8 mouse cellular contexts compared by ENCODE assay signal in genomic region chr4:124849631-124850260, GRCm38 (mm10). TPM values are rescaled to one million over a fixed set of nuclear protein-coding genes. Genes with fewer than 3 reads are reported as not detected.
A peak's percentile ranks its signal among the peaks of the same experiment; 100 is the strongest.
DNase-seq lines count a peak whose midpoint lies in the region; ATAC-seq lines count a peak whose summit lies in the region.

No protein-coding gene starts in this region.

- no peak for ATAC-seq in megakaryocyte, adult 5-6 weeks (ENCODE audit: poor library complexity, severe bottlenecking)
- peak; percentile 50 for ATAC-seq in hindbrain, embryonic 13.5 days (ENCODE audit: low FRiP score)

- H3K4me3 ChIP-seq in megakaryocyte, embryonic 14.5 days (replicated peaks), result peak overlapping the region; percentile 96
- peak overlapping the region; percentile 99 for H3K4me3 ChIP-seq in hindbrain, embryonic 13.5 days

- peaks cover 70% of the 10 kb centered on the region for H3K4me1 ChIP-seq in megakaryocyte, embryonic 14.5 days
- peaks cover 47% of the 10 kb centered on the region for H3K4me1 ChIP-seq in hindbrain, embryonic 13.5 days (replicated peaks)

- H3K27ac ChIP-seq in hindbrain, embryonic 13.5 days, result peak overlapping the region; percentile 97

- H3K9ac ChIP-seq in hindbrain, embryonic 13.5 days, result peak overlapping the region; percentile 92

- WGBS in hindbrain, embryonic 13.5 days, result 2% methylated on average over 24 of the region's 24 CpGs

- no peaks in the 10 kb centered on the region for H3K9me3 ChIP-seq in megakaryocyte, embryonic 14.5 days
- H3K9me3 ChIP-seq in hindbrain, embryonic 13.5 days, result no peaks in the 10 kb centered on the region

- H3K36me3 ChIP-seq in megakaryocyte, embryonic 14.5 days (replicated peaks; ENCODE audit: low read length), result peaks cover 57% of the 10 kb centered on the region
- H3K36me3 ChIP-seq in hindbrain, embryonic 13.5 days, result peaks cover 24% of the 10 kb centered on the region

- peak; percentile 78 for DNase-seq in cerebellum, adult 9-10 months
- peak; percentile 47 to 55 for DNase-seq in frontal cortex, postnatal 25 days (ENCODE audit: low spot score in 2 of 2)
- peak; percentile 75 to 76 for DNase-seq in layer of hippocampus, postnatal 36 days
- peak; percentile 42 for DNase-seq in lung, postnatal 14 days
- peak; percentile 73 for DNase-seq in right cerebral cortex, postnatal 4 days

- H3K27me3 ChIP-seq in megakaryocyte, embryonic 14.5 days (replicated peaks), result no peaks in the 10 kb centered on the region
- no peaks in the 10 kb centered on the region for H3K27me3 ChIP-seq in hindbrain, embryonic 13.5 days

- peak overlapping the region; percentile 87 for H3K4me2 ChIP-seq in hindbrain, embryonic 13.5 days

RNA-seq across cellular contexts. Expression of gene Yrdc, which starts 0.7 kb away (rescaled TPM):
- polyA plus RNA-seq in megakaryocyte, embryonic 14.5 days (2012; ENCODE audit: insufficient read depth, low replicate concordance), result 13.4 and 15.0 TPM in 2 replicates
- total RNA-seq in megakaryocyte, adult 5-6 weeks (2015), result 19.7 and 21.3 TPM in 2 replicates
- 19.1 and 48.6 TPM in 2 replicates for total RNA-seq in megakaryocyte, adult 5-6 weeks (2017)
- polyA plus RNA-seq in hindbrain, embryonic 13.5 days (2015; fragmentation: Nextera tagmentation; extraction: Ambion mirVana), result 40.5 and 41.1 TPM in 2 replicates
- total RNA-seq in layer of hippocampus, postnatal 36 days (2021), result 10 to 100 TPM; 32.0 to 33.5 TPM

RNA-seq across cellular contexts. Expression of gene 1110065P20Rik, which starts 1.2 kb away (rescaled TPM):
- 19.3 and 30.5 TPM in 2 replicates for polyA plus RNA-seq in megakaryocyte, embryonic 14.5 days (2012; ENCODE audit: insufficient read depth, low replicate concordance)
- total RNA-seq in megakaryocyte, adult 5-6 weeks (2015), result 5.8 and 6.3 TPM in 2 replicates
- 1.6 and 1.7 TPM in 2 replicates for total RNA-seq in megakaryocyte, adult 5-6 weeks (2017)
- polyA plus RNA-seq in hindbrain, embryonic 13.5 days (2015; fragmentation: Nextera tagmentation; extraction: Ambion mirVana), result 77.8 and 84.4 TPM in 2 replicates
- 10 to 100 TPM; 87.1 to 93.6 TPM for total RNA-seq in layer of hippocampus, postnatal 36 days (2021)

RNA-seq across cellular contexts. Expression of gene Maneal, which starts 12.2 kb away (rescaled TPM):
- polyA plus RNA-seq in megakaryocyte, embryonic 14.5 days (2012; ENCODE audit: insufficient read depth, low replicate concordance), result not detected in 2 replicates
- total RNA-seq in megakaryocyte, adult 5-6 weeks (2015), result 0.93 TPM in 1 of 2 replicates, not detected in the other
- not detected in 2 replicates for total RNA-seq in megakaryocyte, adult 5-6 weeks (2017)
- polyA plus RNA-seq in hindbrain, embryonic 13.5 days (2015; fragmentation: Nextera tagmentation; extraction: Ambion mirVana), result 8.1 and 8.8 TPM in 2 replicates
- total RNA-seq in layer of hippocampus, postnatal 36 days (2021), result 10 to 100 TPM; 50.6 to 52.1 TPM

RNA-seq across cellular contexts. Expression of gene Epha10, which starts 31.0 kb away (rescaled TPM):
- not detected in 2 replicates for polyA plus RNA-seq in megakaryocyte, embryonic 14.5 days (2012; ENCODE audit: insufficient read depth, low replicate concordance)
- not detected in 2 replicates for total RNA-seq in megakaryocyte, adult 5-6 weeks (2015)
- total RNA-seq in megakaryocyte, adult 5-6 weeks (2017), result not detected in 2 replicates
- 5.4 and 6.2 TPM in 2 replicates for polyA plus RNA-seq in hindbrain, embryonic 13.5 days (2015; fragmentation: Nextera tagmentation; extraction: Ambion mirVana)
- total RNA-seq in layer of hippocampus, postnatal 36 days (2021), result 10 to 100 TPM; 35.0 to 40.9 TPM

RNA-seq across cellular contexts. Expression of gene Mtf1, which starts 47.8 kb away (rescaled TPM):
- polyA plus RNA-seq in megakaryocyte, embryonic 14.5 days (2012; ENCODE audit: insufficient read depth, low replicate concordance), result 15.2 and 34.3 TPM in 2 replicates
- total RNA-seq in megakaryocyte, adult 5-6 weeks (2015), result 22.8 and 25.4 TPM in 2 replicates
- 24.5 and 24.9 TPM in 2 replicates for total RNA-seq in megakaryocyte, adult 5-6 weeks (2017)
- polyA plus RNA-seq in hindbrain, embryonic 13.5 days (2015; fragmentation: Nextera tagmentation; extraction: Ambion mirVana), result 13.5 and 14.8 TPM in 2 replicates
- 10 to 100 TPM; 25.1 to 29.6 TPM for total RNA-seq in layer of hippocampus, postnatal 36 days (2021)

Comparison
In these comparisons a context has a peak if more than half of its experiments do, and no peak if none do; other contexts are left out.
1. RNA of gene 1110065P20Rik, which starts 1.2 kb away (total RNA-seq): 87.1 to 93.6 TPM in layer of hippocampus, postnatal 36 days; 1.6 to 6.3 TPM in megakaryocyte, adult 5-6 weeks; every median in the first group is over 10 times any median in the second.
2. RNA of gene Maneal, which starts 12.2 kb away (total RNA-seq): 50.6 to 52.1 TPM in layer of hippocampus, postnatal 36 days; 0.93 TPM in megakaryocyte, adult 5-6 weeks; every median in the first group is over 10 times any median in the second.
3. Peak in every context shown above with its lines, with median percentiles within 50 percentile points of each other: DNase-seq.